Mouse (Mus musculus) B cell, adult 2 months (primary cell): ENCODE data around the gene Ky.

Source experiments
- DNase-seq, 2 experiments: peaks; one replicate each; pipeline ENCODE4 v3.0.0; 2022

Ky gene

DNA sequence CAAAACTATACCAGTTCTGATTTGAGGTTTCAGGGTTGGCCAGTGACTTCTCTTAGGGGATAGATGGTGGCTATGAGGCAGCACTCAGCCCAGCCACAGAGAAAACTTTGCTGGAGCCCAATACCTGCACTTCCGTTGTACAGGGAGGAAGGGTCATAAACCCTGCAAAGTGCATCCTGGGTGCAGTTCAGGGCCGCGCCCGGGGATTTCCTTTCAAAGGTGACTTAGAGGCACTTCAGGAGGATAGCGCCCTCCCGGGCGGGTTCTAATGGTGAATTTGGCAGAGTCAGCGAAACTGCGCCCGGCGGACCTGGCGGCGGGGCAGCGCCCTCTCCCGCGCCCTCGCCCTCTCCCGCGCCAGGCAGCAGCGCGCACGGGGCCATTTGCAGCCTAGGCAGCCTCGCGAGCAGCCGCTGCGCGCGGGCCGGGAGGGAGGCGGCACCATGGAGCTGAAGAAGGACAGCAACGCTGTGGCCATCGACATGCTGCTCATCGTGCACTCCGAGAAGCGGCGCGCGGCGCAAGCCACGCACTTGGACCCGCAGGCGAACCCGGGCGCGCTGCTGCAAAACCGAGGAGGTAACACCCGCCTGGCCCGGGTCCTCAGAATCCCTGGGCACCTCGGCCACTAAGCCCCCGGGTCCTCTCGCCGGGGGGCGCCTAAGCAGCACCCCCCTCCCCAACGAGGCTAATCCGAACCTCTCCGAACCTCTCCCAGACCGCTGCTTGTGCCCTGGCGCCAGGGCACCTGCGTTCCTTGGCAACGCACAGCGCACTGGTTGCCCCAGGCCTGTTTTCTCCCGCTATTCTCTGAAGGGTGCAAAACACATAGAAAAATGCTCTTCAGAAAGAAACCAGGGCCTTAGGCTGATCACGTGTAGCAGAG lies at the start of gene Ky:
TSS of gene Ky (plus strand) at position 51 of the 886 bp plus-strand sequence.
- peak; percentile 11 to 28 for DNase-seq

GRCm38 (mm10) chr9:102462251-102462650 lies 43.3 kb upstream of the Ky start:
- DNase-seq = no peak

DNA sequence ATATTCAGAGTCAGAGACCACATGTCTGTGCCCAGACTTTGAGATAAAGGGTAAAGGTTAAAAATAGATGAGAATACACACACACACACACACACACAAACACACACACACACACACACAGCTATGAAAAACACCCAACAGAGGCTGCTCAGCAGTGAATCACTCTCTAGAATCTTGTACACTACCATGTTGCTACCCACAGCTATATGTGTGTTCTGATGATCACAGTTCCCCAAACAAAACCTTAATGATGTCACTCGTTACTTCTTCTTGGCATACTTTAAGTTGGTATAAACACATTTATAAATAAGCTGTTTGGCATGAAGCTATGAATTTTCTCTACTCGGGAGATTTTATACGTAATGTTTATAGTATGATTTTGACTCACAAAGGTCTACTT lies 40.5 kb upstream of the Ky start:
- no peak for DNase-seq

DNA sequence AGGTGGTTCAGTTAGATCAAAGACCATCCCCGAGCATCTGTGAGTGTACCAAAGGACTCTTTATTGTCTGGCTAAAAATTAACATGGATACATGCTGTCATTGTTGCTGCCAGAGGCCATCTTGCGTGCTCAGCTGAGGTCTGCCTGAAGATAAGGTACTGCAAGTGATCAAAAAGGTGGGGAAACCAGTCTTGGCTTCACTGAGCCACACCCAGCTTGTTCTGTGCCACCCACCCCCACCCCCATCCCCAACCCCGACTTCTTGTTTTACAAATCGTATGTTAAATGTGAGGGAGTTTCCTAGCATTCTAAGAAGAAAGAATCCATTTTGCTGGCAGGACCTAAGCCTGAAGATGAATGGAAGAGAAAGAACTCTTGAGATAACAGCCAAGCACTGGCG lies 39.8 kb upstream of the Ky start:
- DNase-seq = no peak

GRCm38 (mm10) chr9:102470076-102470819 lies 35.3 kb upstream of the Ky start:
- no peak for DNase-seq

GRCm38 (mm10) chr9:102477767-102478450 lies 27.6 kb upstream of the Ky start:
- no peak for DNase-seq

- DNase-seq = no peak
Observed at GRCm38 (mm10) chr9:102478451-102478835, 27.1 kb upstream of the Ky start.

GRCm38 (mm10) chr9:102479022-102479421 lies 26.5 kb upstream of the Ky start:
- peak; percentile 76 to 79 for DNase-seq

DNA sequence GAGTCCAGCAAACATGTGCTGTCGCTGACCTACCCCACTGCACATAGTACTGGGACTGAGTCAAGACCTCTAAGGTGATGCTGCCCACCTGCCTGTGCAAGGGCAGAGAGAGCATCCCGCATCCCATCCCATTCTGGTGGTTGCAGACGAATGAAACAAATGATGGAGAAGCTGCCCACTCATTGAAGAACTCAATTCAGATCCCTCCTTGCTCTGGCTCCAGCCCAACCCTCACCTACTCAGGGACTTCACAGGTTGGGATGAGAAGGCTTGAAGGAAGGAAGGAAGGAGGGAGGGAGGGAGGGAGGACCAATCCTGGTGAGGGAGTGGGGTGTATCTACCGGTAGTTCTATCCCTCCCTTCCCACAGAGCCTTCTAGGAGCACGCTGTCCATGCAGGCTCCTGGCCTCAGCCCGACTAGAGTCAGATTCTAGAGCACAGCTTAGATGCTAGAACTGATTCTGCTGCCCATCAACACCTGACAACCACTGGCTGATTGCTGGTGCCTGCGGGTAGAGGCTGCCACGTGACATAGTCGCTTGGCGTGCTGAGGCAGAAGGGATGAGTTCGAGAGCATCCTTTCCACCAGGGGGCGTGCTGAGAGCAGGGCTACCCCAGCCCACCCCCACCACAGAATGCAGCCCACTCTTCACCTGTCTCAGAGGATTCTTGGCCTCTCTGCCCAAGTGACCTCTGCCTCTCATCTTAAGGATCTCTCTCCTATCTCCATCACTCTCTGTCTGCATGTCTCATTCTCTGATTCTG lies 13.3 kb upstream of the Ky start:
- DNase-seq = peak; percentile 40 to 49

GRCm38 (mm10) chr9:102493044-102493443 lies 12.5 kb upstream of the Ky start:
- DNase-seq = no peak

GRCm38 (mm10) chr9:102493916-102494315 lies 11.6 kb upstream of the Ky start:
- no peak for DNase-seq

- no peak for DNase-seq
Observed at GRCm38 (mm10) chr9:102494454-102494853, 11.1 kb upstream of the Ky start.

DNA sequence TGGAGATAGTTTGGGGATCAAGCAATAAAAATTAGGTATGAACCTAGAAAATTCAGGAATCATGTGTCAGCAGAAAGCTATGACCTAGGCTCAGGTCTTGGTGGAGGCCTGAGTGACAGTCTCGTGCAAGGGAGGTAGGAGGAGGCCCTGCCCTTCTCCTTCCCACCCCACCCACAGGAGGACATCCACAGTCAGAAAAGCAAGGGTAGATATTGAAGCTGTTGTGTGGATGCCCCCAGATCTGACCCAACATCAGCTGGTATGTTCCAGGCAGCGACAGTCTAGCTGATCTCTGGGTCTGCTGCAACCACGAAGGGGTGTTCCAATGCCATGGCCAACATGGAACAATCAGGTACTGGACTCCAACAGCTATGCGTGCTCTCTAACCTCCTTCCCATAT lies 10.3 kb upstream of the Ky start:
- DNase-seq = no peak

DNA sequence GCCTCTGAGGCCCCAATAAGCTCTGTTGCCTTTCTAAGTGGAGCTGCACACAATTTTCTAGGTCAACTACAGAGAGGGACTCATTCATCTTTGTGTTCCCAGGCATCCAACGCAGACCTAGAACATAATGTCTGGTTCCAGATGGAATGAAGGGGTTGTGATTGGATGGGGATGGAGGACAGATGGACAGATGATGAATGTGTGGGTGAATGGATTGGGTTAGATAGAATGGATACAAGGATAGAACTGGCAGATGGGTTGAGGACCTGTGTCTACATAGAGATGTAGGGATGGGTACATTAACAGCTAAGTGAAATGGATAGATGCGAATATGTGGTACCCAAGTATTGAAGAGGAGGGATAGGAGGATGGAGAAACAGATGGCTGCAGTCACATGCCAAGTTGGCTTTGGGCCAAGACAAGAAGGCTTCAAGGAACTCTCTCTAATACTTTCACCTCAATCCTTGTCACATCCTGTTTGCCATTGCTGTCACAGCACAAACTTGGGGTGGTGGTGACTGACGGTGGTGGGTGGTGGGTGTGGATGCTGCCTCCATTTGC lies 9.0 kb upstream of the Ky start:
- no peak for DNase-seq

GRCm38 (mm10) chr9:102497089-102497690 lies 8.4 kb upstream of the Ky start:
- DNase-seq = no peak

DNA sequence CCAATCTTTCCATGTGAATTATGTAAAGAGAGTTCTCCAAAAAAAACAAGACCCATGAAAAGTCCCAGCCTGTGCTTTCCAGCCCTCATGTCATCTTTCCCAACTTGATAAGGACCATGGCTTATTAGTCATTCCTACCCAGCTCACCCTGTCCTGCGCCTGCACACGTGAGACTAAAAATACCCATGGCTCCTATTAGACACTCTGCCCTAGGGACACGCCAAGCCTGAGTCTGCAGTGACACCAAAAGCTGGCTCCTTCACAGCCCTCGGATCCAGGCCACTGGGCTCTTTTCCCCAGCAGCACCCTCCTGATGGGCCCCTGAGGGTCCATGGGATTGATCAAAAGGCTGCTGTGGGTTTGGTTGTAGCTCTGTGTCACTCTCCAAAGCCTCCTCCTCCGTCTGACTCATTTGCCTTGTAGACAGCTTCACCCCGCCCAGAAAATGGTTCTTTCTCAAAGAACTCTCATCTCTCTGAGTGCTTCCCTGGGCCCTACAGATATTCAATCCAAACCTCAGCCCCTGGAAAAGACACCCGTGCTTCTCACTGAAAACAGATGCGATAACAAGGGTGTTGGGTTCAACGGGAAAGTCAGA lies 7.6 kb upstream of the Ky start:
- no peak for DNase-seq

DNA sequence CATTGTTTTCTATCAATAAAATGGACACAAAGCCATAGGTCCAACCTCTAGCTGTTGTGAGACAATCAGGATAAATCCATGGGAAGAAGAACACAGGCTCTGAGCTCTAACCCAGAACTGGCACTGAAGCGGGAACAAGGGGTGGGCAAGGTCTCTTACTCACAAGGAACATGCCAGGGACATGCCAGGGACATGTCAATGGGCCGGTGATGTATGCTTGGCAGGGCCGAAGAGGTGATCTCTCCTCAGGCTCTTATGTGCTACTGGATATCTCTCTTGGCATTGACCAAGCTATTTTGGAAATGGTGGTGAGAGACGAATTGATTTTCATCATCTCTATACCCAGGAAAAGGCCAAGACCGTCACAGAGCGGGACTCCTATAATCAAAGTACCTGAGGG lies 6.8 kb upstream of the Ky start:
- DNase-seq = no peak

DNA sequence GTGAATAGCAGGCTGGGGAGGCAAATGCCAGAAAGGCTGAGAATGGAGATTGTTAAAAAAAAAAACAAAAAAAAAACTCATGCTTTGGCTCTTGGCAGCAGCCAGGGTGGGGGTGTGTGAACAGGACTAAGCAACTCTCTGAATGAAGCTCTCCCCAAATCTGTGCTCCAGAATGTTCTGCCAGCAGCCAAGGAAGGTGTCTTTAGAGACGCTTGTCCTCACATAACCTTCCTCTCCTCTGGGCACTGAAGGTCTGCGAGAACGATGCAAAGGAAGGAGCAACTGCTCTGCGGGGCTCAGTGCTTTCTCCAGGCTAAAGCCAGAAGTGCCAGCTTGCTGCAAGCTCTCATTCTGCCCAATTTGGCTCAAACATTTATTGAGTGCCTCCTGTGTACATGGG lies 6.3 kb upstream of the Ky start:
- DNase-seq = no peak

DNA sequence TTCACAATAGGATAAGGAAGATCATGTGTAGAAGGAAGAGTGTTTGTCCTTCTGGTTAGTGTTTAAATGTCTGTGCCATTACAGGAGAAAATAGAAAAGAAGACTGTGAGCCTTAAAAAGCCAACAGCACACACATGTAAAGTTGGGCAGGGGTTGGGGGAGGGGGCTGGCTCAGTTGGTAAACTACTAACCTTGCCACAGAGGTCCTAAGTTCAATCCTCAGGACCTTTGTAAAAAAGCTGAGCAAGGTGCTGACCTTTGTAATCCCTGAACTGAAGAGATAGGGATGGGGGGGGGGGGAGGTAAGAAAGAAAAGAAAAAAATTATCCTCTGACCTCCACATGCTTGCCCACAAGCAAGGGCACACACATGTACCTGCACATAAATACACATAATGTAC lies 5.8 kb upstream of the Ky start:
- DNase-seq = no peak

DNA sequence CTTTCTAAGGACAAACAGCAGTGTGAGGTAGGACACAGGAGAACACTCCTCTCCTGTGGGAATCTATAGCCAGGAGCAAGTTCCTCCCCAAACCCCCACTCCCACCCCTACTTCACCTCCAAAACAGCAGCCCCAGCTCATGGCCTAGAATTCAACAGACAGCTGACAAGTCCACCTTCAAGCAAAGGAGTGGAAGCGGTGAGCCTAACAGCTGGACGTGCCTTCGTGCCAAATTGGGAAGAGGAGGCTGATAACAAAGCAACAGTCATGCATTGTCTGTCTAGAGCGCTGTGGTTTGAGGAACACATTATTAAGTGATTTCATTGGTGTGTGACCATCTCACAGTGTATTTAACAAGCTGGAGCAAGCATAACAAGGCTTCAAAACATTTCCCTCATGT lies 4.4 kb upstream of the Ky start:
- DNase-seq = no peak

DNA sequence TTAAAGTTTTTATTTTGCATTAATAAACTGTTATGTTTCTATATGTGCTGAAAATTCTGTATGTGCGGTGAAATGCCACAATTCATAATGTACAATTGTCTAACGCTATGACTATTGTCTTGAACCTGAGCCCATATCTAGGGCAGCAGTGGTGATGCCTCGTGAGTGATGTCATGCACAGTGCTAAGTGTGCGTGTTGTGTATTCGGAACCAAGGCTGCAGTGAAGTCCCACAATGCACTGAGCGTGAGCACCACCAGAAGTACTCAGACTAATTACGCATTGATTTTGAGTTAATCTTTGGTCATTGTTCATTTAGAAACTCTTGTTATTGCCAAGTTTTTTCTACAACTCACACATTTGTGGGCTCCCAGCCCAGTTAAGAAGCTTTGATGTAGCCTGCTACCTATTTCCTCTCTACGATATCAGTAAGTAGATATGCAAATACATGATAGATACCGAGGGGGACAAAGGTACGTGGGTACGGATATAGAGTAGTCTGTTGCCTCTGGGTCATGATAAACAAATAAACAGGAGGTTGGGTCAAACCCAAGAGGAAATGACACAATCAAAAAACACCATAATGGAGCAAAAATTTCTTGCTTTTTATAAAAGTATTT lies 3.4 kb upstream of the Ky start:
- DNase-seq = no peak
